Mouse (Mus musculus): Measurements from ENCODE around the gene Glrp1.

DNA sequence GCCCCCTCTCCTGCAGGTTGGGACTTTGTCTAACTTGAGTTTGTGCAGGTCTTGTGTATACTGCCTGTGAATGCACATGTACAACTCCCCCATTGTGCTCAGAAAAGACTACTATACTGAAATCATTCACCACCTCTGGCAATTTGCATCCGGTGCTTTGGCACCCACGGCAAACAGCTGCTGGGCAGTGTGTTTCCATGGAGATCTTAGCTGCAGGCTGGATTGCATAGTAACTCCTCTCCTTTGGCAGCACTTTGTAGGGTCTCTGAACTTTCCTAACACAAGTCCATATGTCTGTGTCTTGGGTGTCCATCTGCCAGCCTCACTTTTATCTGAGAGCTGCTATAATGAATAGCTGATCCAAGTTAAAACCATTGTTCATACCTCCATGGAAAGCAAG is 31.7 kb downstream of the Glrp1 start:
- TF ChIP-seq CTCF (IDR thresholded peaks at IDR 0.05; ENCODE audit: extremely low read depth, insufficient read length, insufficient replicate concordance, low read depth, low read length) (no peak), POLR2A (IDR thresholded peaks at IDR 0.05; ENCODE audit: low read depth, low read length) (no peak)
